Mouse (Mus musculus) cerebellum, adult 2 months (tissue): Measurements from ENCODE around the gene Jak1.

Experiments used
- CTCF ChIP-seq: fragments of 200-500 bp; IDR thresholded peaks from 2 replicates; pipeline ENCODE4 v1.5.1; 2011; ENCODE audit warnings: low read depth, mild to moderate bottlenecking, control low read depth, low read length, moderate library complexity, borderline replicate concordance; ENCODE audit not compliant: insufficient read depth
- POLR2A ChIP-seq: fragments of 200-500 bp; IDR thresholded peaks from 2 replicates; pipeline ENCODE4 v1.6.1; 2011; ENCODE audit warnings: low read length, control low read depth, borderline replicate concordance; ENCODE audit not compliant: insufficient read depth

DNA sequence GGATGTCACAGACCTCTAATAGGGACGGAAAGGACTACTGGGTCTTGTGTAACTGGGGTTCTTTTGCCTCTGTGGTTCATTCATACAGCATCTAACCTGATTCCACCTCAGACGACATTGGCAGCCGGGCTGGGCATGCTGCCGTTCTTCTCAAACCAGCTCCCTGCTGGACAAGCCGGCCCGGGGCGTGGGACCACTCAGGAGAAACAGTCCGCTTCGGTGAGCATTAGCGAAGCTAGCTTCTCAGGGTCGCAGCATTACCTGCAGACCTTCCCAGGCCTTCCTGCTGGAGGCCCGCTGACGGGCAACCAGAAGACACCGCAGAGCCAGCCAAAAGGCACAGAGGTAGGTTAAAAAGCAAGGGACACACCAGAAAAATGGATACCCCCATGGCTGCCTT lies 129.2 kb downstream of the Jak1 start:
- TF ChIP-seq POLR2A = no peak
- no peak for TF ChIP-seq CTCF
